Mouse (Mus musculus) cerebellum, adult 2 months (tissue): ENCODE measurements at regions not wholly inside any gene's neighbourhood (a gene's known extent, or its start where the extent isn't known, plus 50 kb on each side); places are given as distances from the start of the nearest gene placed in this dataset.

ENCODE experiments used
- CTCF ChIP-seq: fragments of 200-500 bp; IDR thresholded peaks from 2 replicates; pipeline ENCODE4 v1.5.1; 2011; ENCODE audit warnings: low read depth, mild to moderate bottlenecking, control low read depth, low read length, moderate library complexity, borderline replicate concordance; ENCODE audit not compliant: insufficient read depth
- POLR2A ChIP-seq: fragments of 200-500 bp; IDR thresholded peaks from 2 replicates; pipeline ENCODE4 v1.6.1; 2011; ENCODE audit warnings: low read length, control low read depth, borderline replicate concordance; ENCODE audit not compliant: insufficient read depth

DNA sequence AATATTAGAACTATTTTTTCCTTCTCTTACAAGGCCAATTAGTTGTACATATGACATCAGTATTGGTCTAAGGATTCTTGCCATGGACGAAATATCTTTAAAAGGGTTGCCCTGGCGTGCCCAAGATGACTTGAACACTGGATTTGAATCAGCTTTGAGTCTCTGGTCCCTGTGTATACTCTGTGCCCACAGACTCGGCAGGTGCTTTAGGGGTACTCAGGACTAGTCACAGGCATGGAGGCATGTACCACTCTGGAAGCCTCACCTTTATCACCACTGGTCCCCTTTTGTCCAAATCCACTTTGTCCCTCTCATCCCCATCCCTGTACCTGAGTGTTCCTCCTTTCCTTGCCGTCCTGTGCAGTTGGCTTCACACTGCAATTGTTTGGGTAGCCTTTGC is 750.3 kb upstream of the Car8 start:
- TF ChIP-seq CTCF: no peak
- no peak for TF ChIP-seq POLR2A
